Mouse (Mus musculus) stomach, embryonic 16.5 days (tissue): ENCODE measurements at regions not wholly inside any gene's neighbourhood (a gene's known extent, or its start where the extent isn't known, plus 50 kb on each side); places are given as distances from the start of the nearest gene placed in this dataset.

Experiments used
- ATAC-seq: fragments of 200-750 bp; cut with Nextera tagmentation; 2 replicates; pipeline ENCODE4 v1.8.0; 2017; ENCODE audit warnings: moderate number of reproducible peaks, moderate TSS enrichment; ENCODE audit not compliant: insufficient read depth, low FRiP score
- H3K27ac ChIP-seq: fragments of 300-500 bp; sonication (generic); 2 replicates; pipeline ENCODE4 v1.5.1; 2014; ENCODE audit warnings: low read length
- H3K27me3 ChIP-seq: fragments of 300-500 bp; sonication (generic); 2 replicates; pipeline ENCODE4 v1.6.1; 2014; ENCODE audit warnings: low read length, control low read depth, mixed read lengths; ENCODE audit not compliant: control insufficient read depth, insufficient read depth
- H3K36me3 ChIP-seq: fragments of 300-500 bp; sonication (generic); 2 replicates; pipeline ENCODE4 v1.6.1; 2014; ENCODE audit warnings: low read length; ENCODE audit not compliant: control insufficient read depth, insufficient read depth
- H3K4me1 ChIP-seq: fragments of 300-500 bp; sonication (generic); 2 replicates; pipeline ENCODE4 v1.6.1; 2014; ENCODE audit warnings: low read length, control low read depth, mixed read lengths; ENCODE audit not compliant: control insufficient read depth, insufficient read depth
- H3K4me2 ChIP-seq: fragments of 300-500 bp; sonication (generic); 2 replicates; pipeline ENCODE4 v1.6.1; 2014; ENCODE audit warnings: low read depth, low read length, mixed read lengths
- H3K4me3 ChIP-seq: fragments of 300-500 bp; sonication (generic); replicated peaks from 2 replicates; pipeline ENCODE4 v1.5.1; 2014; ENCODE audit warnings: mild to moderate bottlenecking, low read length
- H3K9ac ChIP-seq: fragments of 300-500 bp; sonication (generic); 2 replicates; pipeline ENCODE4 v1.6.1; 2014; ENCODE audit warnings: low read length
- H3K9me3 ChIP-seq: fragments of 300-500 bp; sonication (generic); replicated peaks from 2 replicates; pipeline ENCODE4 v1.6.1; 2016; ENCODE audit warnings: low read length, control low read depth; ENCODE audit not compliant: control insufficient read depth
- WGBS: fragments of 180-500 bp; shearing (Covaris S2); extraction: QIAGEN DNeasy Blood & Tissue Kit; methylation state at CpG from one replicate; pipeline ENCODE4 v1.1.7; 2014; 5-methylcytosine and 5-hydroxymethylcytosine counted together

GRCm38 (mm10) chr16:62981821-62982220, 127.7 kb downstream of the Pros1 start:
- ATAC-seq = no peak
- Histone ChIP-seq H3K27me3 (no peaks in the 10 kb centered on the region), H3K36me3 (no peaks in the 10 kb centered on the region), H3K27ac (no peak overlapping the region), H3K4me1 (0 out of 2 replicates have a peak, but pooled peaks cover 3% of the 10 kb centered on the region), H3K9me3 (no peaks in the 10 kb centered on the region), H3K4me3 (no peak overlapping the region), H3K9ac (no peak overlapping the region), H3K4me2 (no peak overlapping the region)
- WGBS = 68% methylated on average over 1 of the region's 1 CpGs

GRCm38 (mm10) chr16:62982558-62982957, 128.5 kb downstream of the Pros1 start:
- no peaks in the 10 kb centered on the region for H3K27me3 ChIP-seq
- no peak overlapping the region for H3K4me3 ChIP-seq
- 0 out of 2 replicates have a peak, but pooled peaks cover 3% of the 10 kb centered on the region for H3K4me1 ChIP-seq
- no peaks in the 10 kb centered on the region for H3K9me3 ChIP-seq
- no peak overlapping the region for H3K9ac ChIP-seq
- no peaks in the 10 kb centered on the region for H3K36me3 ChIP-seq
- H3K4me2 ChIP-seq = no peak overlapping the region
- ATAC-seq = no peak; the same call in 1 of the 2 replicates
- 43% methylated on average over 4 of the region's 4 CpGs for WGBS
- no peak overlapping the region for H3K27ac ChIP-seq

- WGBS = 81% methylated on average over 3 of the region's 3 CpGs
- no peak for ATAC-seq
- H3K36me3 ChIP-seq = no peaks in the 10 kb centered on the region
- H3K9ac ChIP-seq = no peak overlapping the region
- H3K27ac ChIP-seq = no peak overlapping the region
- no peaks in the 10 kb centered on the region for H3K9me3 ChIP-seq
- H3K4me2 ChIP-seq = no peak overlapping the region
- no peak overlapping the region for H3K4me3 ChIP-seq
- no peaks in the 10 kb centered on the region for H3K4me1 ChIP-seq
- no peaks in the 10 kb centered on the region for H3K27me3 ChIP-seq
Observed at GRCm38 (mm10) chr16:62995555-62995954, 141.4 kb downstream of the Pros1 start.

- Histone ChIP-seq H3K4me2 (no peak overlapping the region), H3K4me1 (no peaks in the 10 kb centered on the region), H3K4me3 (no peak overlapping the region), H3K36me3 (no peaks in the 10 kb centered on the region), H3K27ac (no peak overlapping the region), H3K27me3 (no peaks in the 10 kb centered on the region), H3K9me3 (no peaks in the 10 kb centered on the region), H3K9ac (no peak overlapping the region)
- ATAC-seq = no peak
- 85% methylated on average over 4 of the region's 4 CpGs for WGBS
Observed at GRCm38 (mm10) chr16:63011151-63011734, 157.1 kb downstream of the Pros1 start.

- H3K27ac ChIP-seq = no peak overlapping the region
- ATAC-seq = no peak
- no peaks in the 10 kb centered on the region for H3K4me1 ChIP-seq
- H3K27me3 ChIP-seq = no peaks in the 10 kb centered on the region
- no peak overlapping the region for H3K4me2 ChIP-seq
- no peaks in the 10 kb centered on the region for H3K36me3 ChIP-seq
- 34% methylated on average over 7 of the region's 7 CpGs for WGBS
- H3K9ac ChIP-seq = no peak overlapping the region
- H3K9me3 ChIP-seq = no peaks in the 10 kb centered on the region
- H3K4me3 ChIP-seq = no peak overlapping the region
Observed at GRCm38 (mm10) chr16:63014453-63014852, 160.3 kb downstream of the Pros1 start.

GRCm38 (mm10) chr16:63016144-63016543, 162.0 kb downstream of the Pros1 start:
- Histone ChIP-seq H3K27me3 (no peaks in the 10 kb centered on the region), H3K4me2 (no peak overlapping the region), H3K36me3 (no peaks in the 10 kb centered on the region), H3K4me3 (no peak overlapping the region), H3K9me3 (no peaks in the 10 kb centered on the region), H3K27ac (no peak overlapping the region), H3K4me1 (no peaks in the 10 kb centered on the region), H3K9ac (no peak overlapping the region)
- WGBS = 43% methylated on average over 1 of the region's 1 CpGs
- no peak for ATAC-seq

- H3K9me3 ChIP-seq = no peaks in the 10 kb centered on the region
- no peaks in the 10 kb centered on the region for H3K36me3 ChIP-seq
- H3K9ac ChIP-seq = no peak overlapping the region
- no peak overlapping the region for H3K27ac ChIP-seq
- H3K4me1 ChIP-seq = no peaks in the 10 kb centered on the region
- no peak overlapping the region for H3K4me3 ChIP-seq
- ATAC-seq = no peak
- H3K4me2 ChIP-seq = no peak overlapping the region
- H3K27me3 ChIP-seq = no peaks in the 10 kb centered on the region
- WGBS = 76% methylated on average over 2 of the region's 2 CpGs
Observed at GRCm38 (mm10) chr16:63016658-63017057, 162.6 kb downstream of the Pros1 start.

GRCm38 (mm10) chr16:63030399-63030798, 176.3 kb downstream of the Pros1 start:
- H3K4me2 ChIP-seq = no peak overlapping the region
- H3K4me3 ChIP-seq = no peak overlapping the region
- H3K4me1 ChIP-seq = no peaks in the 10 kb centered on the region
- 79% methylated on average over 4 of the region's 4 CpGs for WGBS
- H3K36me3 ChIP-seq = no peaks in the 10 kb centered on the region
- no peaks in the 10 kb centered on the region for H3K9me3 ChIP-seq
- H3K27me3 ChIP-seq = no peaks in the 10 kb centered on the region
- no peak for ATAC-seq
- no peak overlapping the region for H3K27ac ChIP-seq
- no peak overlapping the region for H3K9ac ChIP-seq

- Histone ChIP-seq H3K9ac (no peak overlapping the region), H3K27ac (no peak overlapping the region), H3K9me3 (no peaks in the 10 kb centered on the region), H3K4me3 (no peak overlapping the region), H3K27me3 (no peaks in the 10 kb centered on the region), H3K4me2 (no peak overlapping the region), H3K4me1 (no peaks in the 10 kb centered on the region), H3K36me3 (no peaks in the 10 kb centered on the region)
- whole genome bisulfite sequencing = 57% methylated on average over 5 of the region's 5 CpGs
- no peak for ATAC-seq
Observed at GRCm38 (mm10) chr16:63031035-63031434, 176.9 kb downstream of the Pros1 start.
